Mouse (Mus musculus) induced T-regulatory cell, adult 2 months (primary cell): ENCODE data around the gene Tmem218.
A peak's percentile ranks its signal among the peaks of the same experiment; 100 is the strongest.

Experiments used
- DNase-seq: peaks from one replicate; pipeline ENCODE4 v3.0.0-alpha.2; 2012; ENCODE audit warnings: low read depth

Gene Tmem218

GRCm38 (mm10) chr9:37232201-37233195 is 24.5 kb downstream of the Tmem218 start:
- DNase-seq: peak; percentile 21

GRCm38 (mm10) chr9:37235951-37236737 is 28.1 kb downstream of the Tmem218 start:
- DNase-seq: no peak

- no peak for DNase-seq
These were observed 34.7 kb downstream of the Tmem218 start for GRCm38 (mm10) chr9:37242764-37243163.

- DNase-seq: peak; percentile 22
These were observed 36.6 kb downstream of the Tmem218 start for GRCm38 (mm10) chr9:37244600-37244999.

- no peak for DNase-seq
These were observed 37.4 kb downstream of the Tmem218 start for GRCm38 (mm10) chr9:37245404-37245803.

- no peak for DNase-seq
These were observed 37.8 kb downstream of the Tmem218 start for GRCm38 (mm10) chr9:37245810-37246209.

GRCm38 (mm10) chr9:37247429-37247828 is 39.4 kb downstream of the Tmem218 start:
- DNase-seq: no peak

- DNase-seq: no peak
These were observed 40.4 kb downstream of the Tmem218 start for GRCm38 (mm10) chr9:37248381-37248906.

GRCm38 (mm10) chr9:37249976-37250375 is 42.0 kb downstream of the Tmem218 start:
- DNase-seq: no peak

- DNase-seq: no peak
These were observed 42.6 kb downstream of the Tmem218 start for GRCm38 (mm10) chr9:37250631-37251030.

- no peak for DNase-seq
These were observed 46.6 kb downstream of the Tmem218 start for GRCm38 (mm10) chr9:37254531-37255110.

GRCm38 (mm10) chr9:37255149-37255888 is 47.3 kb downstream of the Tmem218 start, which contains the start of gene Slc37a2:
Gene Slc37a2, minus strand, starts transcription at chr9:37255738.
- DNase-seq: peak; percentile 78

GRCm38 (mm10) chr9:37255889-37256225 is 47.8 kb downstream of the Tmem218 start:
- peak; percentile 77 for DNase-seq

GRCm38 (mm10) chr9:37266622-37267021 is 58.6 kb downstream of the Tmem218 start:
- no peak for DNase-seq
